Mouse (Mus musculus) left cerebral cortex, adult 18-20 months (tissue): ENCODE measurements at regions not wholly inside any gene's neighbourhood (a gene's known extent, or its start where the extent isn't known, plus 50 kb on each side); places are given as distances from the start of the nearest gene placed in this dataset.

ENCODE experiments used
- DNase-seq, 2 experiments: peaks; one replicate each; pipeline ENCODE4 v3.0.0; 2021 to 2022; ENCODE audit warnings: low spot score in 2 of 2, mixed read lengths in 1 of 2

DNA sequence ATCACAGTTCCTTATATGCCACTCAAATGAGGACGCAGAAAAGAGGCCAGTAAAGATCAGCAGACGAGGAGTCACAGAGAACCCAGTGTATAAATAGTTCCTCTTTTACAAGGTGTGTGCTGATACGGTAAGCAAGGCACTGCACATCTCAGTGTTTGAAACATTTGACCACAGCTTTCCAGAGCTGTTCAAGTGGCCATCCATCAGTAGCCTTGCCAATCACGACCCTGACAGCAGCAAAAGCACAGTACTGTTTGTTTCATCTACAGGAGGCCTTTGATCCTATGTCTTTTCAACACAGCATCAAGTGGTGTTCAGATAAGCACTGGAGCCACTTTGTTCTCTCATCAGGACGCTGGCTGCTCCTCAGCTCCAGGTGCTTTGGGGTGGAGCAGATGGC, 511.4 kb upstream of the Adarb2 start:
- no peak for DNase-seq

DNA sequence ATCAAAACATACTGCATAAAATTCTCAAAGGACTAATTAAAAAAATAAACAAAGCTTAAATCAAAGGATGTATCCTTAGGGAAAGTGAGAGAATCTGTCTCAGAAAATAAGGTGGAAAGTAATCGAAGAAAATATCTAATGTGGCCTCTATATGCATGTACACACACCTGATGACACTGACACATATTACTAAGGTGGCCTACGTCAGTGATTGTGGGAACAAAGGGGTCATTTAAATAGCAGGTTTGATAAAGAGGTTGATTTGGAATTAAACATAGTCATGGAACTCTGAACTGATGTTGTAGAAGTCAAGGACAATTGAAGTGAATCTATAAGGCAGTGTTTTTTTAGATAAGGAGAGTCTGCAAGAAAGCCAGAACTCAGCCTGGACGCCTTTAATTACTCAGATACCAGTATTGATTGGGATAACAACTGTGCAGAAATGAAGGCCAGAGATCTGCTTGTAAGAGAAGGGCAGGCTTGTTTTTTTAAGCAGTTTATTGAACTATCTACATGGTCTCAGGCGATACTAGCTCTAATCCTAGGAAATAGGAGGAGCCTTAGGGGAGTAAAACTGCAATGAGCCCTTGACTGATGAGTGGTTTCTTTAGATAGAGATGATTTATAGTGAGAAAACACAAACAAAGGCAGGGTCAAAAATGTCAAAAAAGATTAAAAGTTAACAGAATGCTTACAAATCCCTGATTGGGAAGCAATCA, 504.9 kb upstream of the Adarb2 start:
- no peak for DNase-seq

DNA sequence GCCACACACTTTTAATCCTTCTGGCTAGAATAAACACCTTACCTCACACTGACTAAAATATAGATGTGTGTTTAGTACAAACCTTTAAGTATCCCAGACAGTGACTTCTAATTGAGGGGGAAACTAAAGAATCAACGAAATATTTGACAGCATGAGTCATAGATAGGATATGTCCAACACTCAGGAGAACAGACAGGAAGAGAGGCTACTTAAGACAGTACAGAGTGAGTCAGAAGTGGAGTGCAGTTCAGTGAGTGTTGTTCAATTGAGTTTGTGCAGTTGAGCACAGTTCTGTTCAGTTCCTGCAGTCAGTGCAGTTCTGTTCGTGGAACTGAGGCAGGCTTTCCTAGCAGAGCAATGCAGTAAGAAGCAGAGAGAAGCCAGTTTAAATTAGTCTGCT, 481.1 kb upstream of the Adarb2 start:
- DNase-seq: no peak

DNA sequence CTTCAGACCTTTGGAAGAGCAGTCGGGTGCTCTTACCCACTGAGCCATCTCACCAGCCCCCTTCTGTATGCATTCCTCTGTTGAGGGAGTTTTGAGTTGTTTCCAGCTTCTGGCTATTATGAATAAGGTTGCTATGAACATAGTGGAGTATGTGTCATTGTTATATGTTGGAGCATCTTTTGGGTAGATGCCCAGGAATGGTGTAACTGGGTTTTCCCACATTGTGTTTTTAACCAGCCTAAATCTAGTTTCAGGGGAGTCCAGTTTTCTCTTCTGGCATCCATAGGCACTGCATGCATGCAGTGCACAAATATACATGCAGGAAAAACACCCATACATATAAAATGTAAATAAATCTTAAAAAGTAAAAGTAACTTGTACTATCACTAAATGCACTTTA, 453.0 kb upstream of the Adarb2 start:
- DNase-seq: peak; percentile 3 to 21

DNA sequence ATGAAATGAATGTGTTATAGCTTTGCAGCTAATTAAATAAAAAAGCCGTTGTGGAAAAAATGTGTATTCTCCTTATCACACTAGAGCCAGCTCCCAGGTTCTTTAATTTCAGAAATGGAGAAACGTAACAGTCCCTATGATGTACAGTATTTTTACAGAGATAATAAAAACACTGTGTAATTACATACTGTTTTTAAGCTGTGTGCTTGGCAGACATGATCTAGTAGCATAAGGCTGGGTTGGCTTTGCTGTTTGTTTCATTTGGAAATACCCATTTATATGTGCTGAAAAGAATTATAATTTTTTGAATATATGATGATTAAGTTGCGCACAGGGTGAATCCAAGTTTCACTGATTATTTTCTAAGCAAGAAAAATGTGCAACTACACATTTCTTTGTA, 417.4 kb upstream of the Adarb2 start:
- DNase-seq: no peak

DNA sequence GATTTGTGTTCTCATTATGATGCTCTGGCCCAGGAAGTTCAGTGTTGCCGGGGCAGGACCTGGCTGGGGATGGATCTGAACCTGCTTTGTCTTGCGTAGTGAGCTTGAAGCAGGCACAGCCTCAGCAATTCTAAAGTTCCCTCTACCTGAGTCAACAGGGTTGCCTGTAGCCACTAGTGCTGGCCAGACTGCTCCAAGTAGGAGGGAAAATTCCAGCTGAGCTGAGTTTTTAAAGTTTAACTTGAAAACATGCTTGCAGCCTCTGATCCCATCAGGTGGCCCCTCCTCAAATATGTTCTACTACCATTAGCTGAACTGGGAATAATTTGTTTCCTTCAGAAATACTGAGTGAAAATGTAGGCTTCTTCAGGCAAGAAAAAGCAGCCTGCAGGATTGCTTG, 412.6 kb upstream of the Adarb2 start:
- no peak for DNase-seq
